Mouse (Mus musculus) heart, adult 2 months (tissue): ENCODE measurements around the gene Gabbr2.

Experiments
- CTCF ChIP-seq: fragments of 200-600 bp; IDR thresholded peaks from 2 replicates; pipeline ENCODE4 v1.8.1; 2022; ENCODE audit warnings: antibody characterized with exemption, mild to moderate bottlenecking, moderate library complexity
- EP300 ChIP-seq: fragments of 200-500 bp; IDR thresholded peaks from 2 replicates; pipeline ENCODE4 v1.6.1; 2011; ENCODE audit warnings: low read depth, low read length, control low read depth; ENCODE audit not compliant: insufficient read depth
- POLR2A ChIP-seq: fragments of 200-500 bp; IDR thresholded peaks from 2 replicates; pipeline ENCODE4 v1.6.1; 2011; ENCODE audit warnings: mild to moderate bottlenecking, low read depth, low read length, control low read depth; ENCODE audit not compliant: insufficient read depth

DNA sequence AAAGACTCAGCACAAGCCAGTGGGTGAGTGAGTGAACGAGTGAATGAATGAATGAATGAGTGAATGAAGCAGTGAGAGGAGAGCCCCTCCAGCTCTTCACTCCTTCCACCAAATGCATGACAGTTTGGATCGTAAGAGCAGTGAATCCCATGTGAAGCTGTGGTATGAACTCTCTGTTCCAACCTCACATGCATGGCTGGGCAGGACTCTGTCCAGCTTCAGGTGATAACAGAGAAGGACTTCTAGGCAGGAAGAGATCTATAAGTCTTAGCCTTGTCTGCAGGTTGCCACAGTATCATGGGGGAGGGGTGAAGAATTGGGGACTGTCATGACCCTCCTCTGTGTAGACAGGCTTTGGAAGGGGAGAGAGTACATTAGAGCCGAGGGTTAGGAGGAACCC, 122.8 kb downstream of the Gabbr2 start:
- no peak for TF ChIP-seq EP300
- TF ChIP-seq CTCF: no peak
- TF ChIP-seq POLR2A: no peak
